In genomic region chr6:119083559-119083958, GRCm38 (mm10) we compare ENCODE assay signal across 18 mouse cellular contexts.
A peak's percentile ranks its signal among the peaks of the same experiment; 100 is the strongest.
DNase-seq lines count a peak whose midpoint lies in the region; ATAC-seq and TF ChIP-seq lines count a peak whose summit lies in the region.
"Had no signal": no experiment of that assay in that cellular context is flagged by ENCODE, and none has a peak within 500 bp of the region (broad histone marks: within the 10 kb centered on the region; RNA-seq: fewer than 3 reads in every experiment).

No protein-coding gene starts in this region.

- WGBS in heart, postnatal 0 days, result 20% methylated on average over 7 of the region's 7 CpGs
- 40% methylated on average over 7 of the region's 7 CpGs for WGBS in stomach, embryonic 15.5 days

- TF ChIP-seq EP300 in heart, postnatal 0 days (IDR thresholded peaks at IDR 0.05; ENCODE audit: low read depth), result no peak

- H3K27ac ChIP-seq in layer of hippocampus, adult 2 months, result peak overlapping the region; percentile 68
- peak overlapping the region; percentile 49; the same call in 1 of the 2 replicates for H3K27ac ChIP-seq in heart, postnatal 0 days (ENCODE audit: low read depth)
- H3K27ac ChIP-seq in stomach, embryonic 15.5 days, result peak overlapping the region; percentile 22; the same call in 1 of the 2 replicates
- H3K27ac ChIP-seq: embryonic facial prominence, embryonic 13.5 days; hindbrain, postnatal 0 days; macrophage; midbrain, embryonic 13.5 days; neural tube, embryonic 15.5 days had no signal

- no peak overlapping the region for H3K9ac ChIP-seq in heart, postnatal 0 days (replicated peaks; ENCODE audit: low read depth, low read length)
- H3K9ac ChIP-seq in stomach, embryonic 15.5 days, result no peak overlapping the region
- H3K9ac ChIP-seq: embryonic facial prominence, embryonic 13.5 days; midbrain, embryonic 13.5 days; neural tube, embryonic 15.5 days had no signal

- no peaks in the 10 kb centered on the region for H3K27me3 ChIP-seq in heart, postnatal 0 days (ENCODE audit: control insufficient read depth, insufficient read depth, low read length)
- no peaks in the 10 kb centered on the region for H3K27me3 ChIP-seq in stomach, embryonic 15.5 days (replicated peaks)
- H3K27me3 ChIP-seq: embryonic facial prominence, embryonic 13.5 days; midbrain, embryonic 13.5 days; neural tube, embryonic 15.5 days had no signal

- no peak for TF ChIP-seq CTCF in layer of hippocampus, adult 2 months (conservative IDR thresholded peaks at IDR 0.05)
- TF ChIP-seq CTCF in heart, postnatal 0 days (IDR thresholded peaks at IDR 0.05; ENCODE audit: low read depth), result no peak

- H3K9me3 ChIP-seq in heart, postnatal 0 days (replicated peaks; ENCODE audit: control insufficient read depth, low read length), result no peaks in the 10 kb centered on the region
- no peaks in the 10 kb centered on the region for H3K9me3 ChIP-seq in stomach, embryonic 15.5 days
- H3K9me3 ChIP-seq: embryonic facial prominence, embryonic 13.5 days; midbrain, embryonic 13.5 days; neural tube, embryonic 15.5 days had no signal

- peak; percentile 93 for DNase-seq in heart, adult 11 months
- no peak for DNase-seq in heart, postnatal 36 days
- DNase-seq in layer of hippocampus, adult 2 months (ENCODE audit: low spot score in 2 of 2), result no peak
- DNase-seq in layer of hippocampus, postnatal 10 days (ENCODE audit: low spot score in 2 of 2), result no peak
- no peak for DNase-seq in heart, postnatal 0 days (ENCODE audit: low spot score)
- DNase-seq in embryo, embryonic 10.5 days (ENCODE audit: low spot score), result no peak
- no peak for DNase-seq in c-Kit-positive CD71-positive TER-119-positive erythroid progenitor cells, embryonic 14.5 days (ENCODE audit: low spot score)
- DNase-seq: adrenal gland, postnatal 25 days; cerebellum, adult 8-10 months; left cerebral cortex, postnatal 4 days; thymus, adult 18-20 months had no signal

- H3K4me3 ChIP-seq in layer of hippocampus, adult 2 months, result no peak overlapping the region
- no peak overlapping the region for H3K4me3 ChIP-seq in heart, postnatal 0 days (ENCODE audit: low read depth, low read length)
- H3K4me3 ChIP-seq in stomach, embryonic 15.5 days (replicated peaks), result no peak overlapping the region
- H3K4me3 ChIP-seq: embryonic facial prominence, embryonic 13.5 days; midbrain, embryonic 13.5 days; myocyte; neural tube, embryonic 15.5 days had no signal

- ATAC-seq in heart, postnatal 0 days (ENCODE audit: insufficient read depth, low read depth), result 0 out of 2 replicates have a peak, but pooled peaks have one; percentile 16
- no peak for ATAC-seq in stomach, embryonic 15.5 days (ENCODE audit: insufficient read depth, low FRiP score, low read depth)
- ATAC-seq: hindbrain, postnatal 0 days; midbrain, embryonic 13.5 days had no signal

- H3K4me2 ChIP-seq in heart, postnatal 0 days (ENCODE audit: low read depth, low read length), result 0 out of 2 replicates have a peak overlapping the region, but pooled peaks have one; percentile 8
- H3K4me2 ChIP-seq in stomach, embryonic 15.5 days, result no peak overlapping the region
- H3K4me2 ChIP-seq: embryonic facial prominence, embryonic 13.5 days; midbrain, embryonic 13.5 days; neural tube, embryonic 15.5 days had no signal

- H3K4me1 ChIP-seq in heart, postnatal 0 days (ENCODE audit: control insufficient read depth, insufficient read depth), result peaks cover 57% of the 10 kb centered on the region
- peaks cover 11% of the 10 kb centered on the region; the same call in 1 of the 2 replicates for H3K4me1 ChIP-seq in stomach, embryonic 15.5 days

- no peaks in the 10 kb centered on the region for H3K36me3 ChIP-seq in heart, postnatal 0 days (replicated peaks; ENCODE audit: control insufficient read depth, insufficient read depth, low read length)
- H3K36me3 ChIP-seq in stomach, embryonic 15.5 days, result no peaks in the 10 kb centered on the region
- H3K36me3 ChIP-seq: embryonic facial prominence, embryonic 13.5 days; midbrain, embryonic 13.5 days; neural tube, embryonic 15.5 days had no signal

- intact Hi-C loops in heart, postnatal 36 days (cut with DNase I), result no loop called here
